Mouse (Mus musculus) heart, embryonic 12.5 days (tissue): Measurements from ENCODE around the gene Gm960. TPM values are rescaled to one million over a fixed set of nuclear protein-coding genes. Genes with fewer than 3 reads are reported as not detected.
"Not testable (repeated sequence)": the region's sequence is repeated elsewhere in the genome, so short reads cannot be mapped to it uniquely, and the experiment has no call there.

Source experiments
- ATAC-seq: fragments of 200-750 bp; cut with Nextera tagmentation; 2 replicates; pipeline ENCODE4 v1.8.0; 2017; ENCODE audit warnings: moderate TSS enrichment, moderate library complexity; ENCODE audit not compliant: insufficient number of reproducible peaks, low FRiP score
- H3K27ac ChIP-seq: fragments of 300-500 bp; sonication (generic); 2 replicates; pipeline ENCODE4 v1.5.1; 2016; ENCODE audit warnings: mild to moderate bottlenecking, moderate library complexity; ENCODE audit not compliant: poor library complexity, severe bottlenecking
- H3K27me3 ChIP-seq: fragments of 300-500 bp; sonication (generic); replicated peaks from 2 replicates; pipeline ENCODE4 v1.6.1; 2016; ENCODE audit warnings: mild to moderate bottlenecking, moderate library complexity
- H3K36me3 ChIP-seq: fragments of 300-500 bp; sonication (generic); 2 replicates; pipeline ENCODE4 v1.6.1; 2016; ENCODE audit warnings: mild to moderate bottlenecking, moderate library complexity
- H3K4me1 ChIP-seq: fragments of 300-500 bp; sonication (generic); replicated peaks from 2 replicates; pipeline ENCODE4 v1.6.1; 2016; ENCODE audit warnings: mild to moderate bottlenecking
- H3K4me2 ChIP-seq: fragments of 300-500 bp; sonication (generic); 2 replicates; pipeline ENCODE4 v1.6.1; 2016; ENCODE audit warnings: mild to moderate bottlenecking, moderate library complexity
- H3K4me3 ChIP-seq: fragments of 300-500 bp; sonication (generic); 2 replicates; pipeline ENCODE4 v1.5.1; 2016; ENCODE audit warnings: mild to moderate bottlenecking
- H3K9ac ChIP-seq: fragments of 300-500 bp; sonication (generic); 2 replicates; pipeline ENCODE4 v1.6.1; 2016; ENCODE audit warnings: mild to moderate bottlenecking, moderate library complexity
- H3K9me3 ChIP-seq: fragments of 300-500 bp; sonication (generic); replicated peaks from 2 replicates; pipeline ENCODE4 v1.6.1; 2016; ENCODE audit warnings: mild to moderate bottlenecking, moderate library complexity
- WGBS: fragments of 180-500 bp; shearing (Covaris S2); methylation state at CpG from one replicate; pipeline ENCODE4 v1.1.7; 2016; 5-methylcytosine and 5-hydroxymethylcytosine counted together
- microRNA-seq: library from miRNA; unstranded; fragments of <30 nt; microRNA quantifications from one replicate; pipeline ENCODE4, GENCODE M21; 2017
- polyA plus RNA-seq: library from polyadenylated mRNA; unstranded; fragments of >200 nt; fragmentation: Nextera tagmentation; extraction: Ambion mirVana; gene quantifications from 2 replicates; pipeline ENCODE4 v1.2.1, GENCODE M21; 2016

The Gm960 gene
- polyA plus RNA-seq, 1 experiment from 2014 or later: 1.2 TPM

- Histone ChIP-seq H3K36me3 (no peaks in the 10 kb centered on the region), H3K27me3 (peaks cover 18% of the 10 kb centered on the region), H3K9ac (no peak overlapping the region), H3K4me2 (no peak overlapping the region), H3K27ac (no peak overlapping the region), H3K4me1 (0 out of 2 replicates have a peak, but pooled peaks cover 8% of the 10 kb centered on the region), H3K4me3 (no peak overlapping the region), H3K9me3 (no peaks in the 10 kb centered on the region)
- ATAC-seq: no peak
- WGBS: 80% methylated on average over 3 of the region's 3 CpGs
These were observed 108.4 kb downstream of the Gm960 start for GRCm38 (mm10) chr19:4590025-4590424.

- no peak for ATAC-seq
These were observed 109.4 kb downstream of the Gm960 start for GRCm38 (mm10) chr19:4589081-4589480.

GRCm38 (mm10) chr19:4588430-4588829 lies 110.0 kb downstream of the Gm960 start:
- no peak overlapping the region for H3K4me2 ChIP-seq
- no peak overlapping the region for H3K27ac ChIP-seq
- no peaks in the 10 kb centered on the region for H3K36me3 ChIP-seq
- H3K9ac ChIP-seq: no peak overlapping the region
- ATAC-seq: no peak
- no peaks in the 10 kb centered on the region for H3K9me3 ChIP-seq
- H3K27me3 ChIP-seq: peaks cover 18% of the 10 kb centered on the region
- no peak overlapping the region for H3K4me3 ChIP-seq
- 66% methylated on average over 3 of the region's 3 CpGs for WGBS
- H3K4me1 ChIP-seq: 0 out of 2 replicates have a peak, but pooled peaks cover 8% of the 10 kb centered on the region

More at GRCm38 (mm10) chr19:4589081-4589480, 109.4 kb downstream of the Gm960 start:
- Histone ChIP-seq H3K9me3 (no peaks in the 10 kb centered on the region), H3K36me3 (no peaks in the 10 kb centered on the region), H3K9ac (no peak overlapping the region), H3K27ac (no peak overlapping the region), H3K4me2 (no peak overlapping the region), H3K4me1 (0 out of 2 replicates have a peak, but pooled peaks cover 8% of the 10 kb centered on the region), H3K27me3 (peaks cover 18% of the 10 kb centered on the region), H3K4me3 (no peak overlapping the region)
- WGBS: 70% methylated on average over 1 of the region's 1 CpGs

GRCm38 (mm10) chr19:4587426-4587825 lies 111.0 kb downstream of the Gm960 start:
- no peaks in the 10 kb centered on the region for H3K9me3 ChIP-seq
- H3K27ac ChIP-seq: no peak overlapping the region
- peaks cover 18% of the 10 kb centered on the region for H3K27me3 ChIP-seq
- H3K4me3 ChIP-seq: no peak overlapping the region
- 55% methylated on average over 2 of the region's 2 CpGs for WGBS
- no peak for ATAC-seq
- no peaks in the 10 kb centered on the region for H3K36me3 ChIP-seq
- no peak overlapping the region for H3K9ac ChIP-seq
- H3K4me1 ChIP-seq: 0 out of 2 replicates have a peak, but pooled peaks cover 8% of the 10 kb centered on the region
- no peak overlapping the region for H3K4me2 ChIP-seq

- H3K27ac ChIP-seq, H3K9me3 ChIP-seq, H3K4me2 ChIP-seq, H3K4me1 ChIP-seq, H3K9ac ChIP-seq, H3K36me3 ChIP-seq, H3K4me3 ChIP-seq, ATAC-seq: not testable (repeated sequence)
- H3K27me3 ChIP-seq: peaks cover 18% of the 10 kb centered on the region
These were observed 111.7 kb downstream of the Gm960 start for GRCm38 (mm10) chr19:4586783-4587182.

- Histone ChIP-seq H3K9ac (no peak overlapping the region), H3K9me3 (no peaks in the 10 kb centered on the region), H3K27ac (no peak overlapping the region), H3K27me3 (peaks cover 18% of the 10 kb centered on the region), H3K36me3 (no peaks in the 10 kb centered on the region), H3K4me2 (no peak overlapping the region), H3K4me3 (no peak overlapping the region), H3K4me1 (no peaks in the 10 kb centered on the region)
- ATAC-seq: no peak
- WGBS: 63% methylated on average over 2 of the region's 2 CpGs
These were observed 114.6 kb downstream of the Gm960 start for GRCm38 (mm10) chr19:4583856-4584255.

- no peaks in the 10 kb centered on the region for H3K4me1 ChIP-seq
- ATAC-seq: no peak
These were observed 119.2 kb downstream of the Gm960 start for GRCm38 (mm10) chr19:4579296-4579695.

GRCm38 (mm10) chr19:4578799-4579198 lies 119.7 kb downstream of the Gm960 start:
- Histone ChIP-seq H3K4me3 (no peak overlapping the region), H3K9me3 (no peaks in the 10 kb centered on the region), H3K4me2 (no peak overlapping the region), H3K36me3 (no peaks in the 10 kb centered on the region), H3K27ac (no peak overlapping the region), H3K4me1 (no peaks in the 10 kb centered on the region), H3K27me3 (no peaks in the 10 kb centered on the region), H3K9ac (no peak overlapping the region)
- WGBS: 57% methylated on average over 2 of the region's 2 CpGs
- no peak for ATAC-seq

More at GRCm38 (mm10) chr19:4579296-4579695, 119.2 kb downstream of the Gm960 start:
- H3K4me3 ChIP-seq: no peak overlapping the region
- 80% methylated on average over 5 of the region's 5 CpGs for WGBS
- H3K36me3 ChIP-seq: no peaks in the 10 kb centered on the region
- H3K4me2 ChIP-seq: no peak overlapping the region
- no peak overlapping the region for H3K9ac ChIP-seq
- no peak overlapping the region for H3K27ac ChIP-seq
- no peaks in the 10 kb centered on the region for H3K9me3 ChIP-seq
- H3K27me3 ChIP-seq: no peaks in the 10 kb centered on the region

Small RNAs within 50 kb of the gene (microRNA-seq; reads per million reads assigned to microRNA genes)
- gene Mir6986: not detected

Other genes starting within 250 kb of the Gm960 start
- 1.3 TPM in 2 replicates for gene Syt12, start 221.2 kb downstream of the Gm960 start, polyA plus RNA-seq
- not detected in 2 replicates for gene 2010003K11Rik, start 200.1 kb downstream of the Gm960 start, polyA plus RNA-seq
- 15.9 and 16.6 TPM in 2 replicates for gene Pcx, start 188.2 kb downstream of the Gm960 start, polyA plus RNA-seq
- gene Lrfn4, start 83.0 kb downstream of the Gm960 start, polyA plus RNA-seq: 7.6 and 8.0 TPM in 2 replicates
- gene Rce1, start 73.0 kb downstream of the Gm960 start, polyA plus RNA-seq: 36.5 and 38.3 TPM in 2 replicates
- 0.26 TPM in 2 replicates for gene Sptbn2, start 12.5 kb upstream of the Gm960 start, polyA plus RNA-seq
- 36.2 and 41.2 TPM in 2 replicates for gene Rbm4b, start 57.8 kb upstream of the Gm960 start, polyA plus RNA-seq
- gene Rbm4, start 95.2 kb upstream of the Gm960 start, polyA plus RNA-seq: 39.8 and 46.8 TPM in 2 replicates
- gene Gm21992, start 112.9 kb upstream of the Gm960 start, polyA plus RNA-seq: 27.0 and 29.6 TPM in 2 replicates
- gene Rbm14, start 113.0 kb upstream of the Gm960 start, polyA plus RNA-seq: 59.8 and 64.5 TPM in 2 replicates
- gene Ccs, start 140.7 kb upstream of the Gm960 start, polyA plus RNA-seq: 33.9 and 34.5 TPM in 2 replicates
- gene Ccdc87, start 140.7 kb upstream of the Gm960 start, polyA plus RNA-seq: 0.05 TPM in 1 of 2 replicates, not detected in the other
- gene Ctsf, start 156.5 kb upstream of the Gm960 start, polyA plus RNA-seq: 36.2 and 41.1 TPM in 2 replicates
- 4.1 and 4.2 TPM in 2 replicates for gene Actn3, start 179.2 kb upstream of the Gm960 start, polyA plus RNA-seq
- gene Zdhhc24, start 180.0 kb upstream of the Gm960 start, polyA plus RNA-seq: 9.6 TPM in 2 replicates
- gene Bbs1, start 208.0 kb upstream of the Gm960 start, polyA plus RNA-seq: 2.8 and 3.4 TPM in 2 replicates
- gene Dpp3, start 229.6 kb upstream of the Gm960 start, polyA plus RNA-seq: 108 and 110 TPM in 2 replicates
- gene Peli3, start 244.5 kb upstream of the Gm960 start, polyA plus RNA-seq: 0.46 and 0.92 TPM in 2 replicates